Mouse (Mus musculus) MEL (cell line): ENCODE measurements around the gene Rrad. TPM values are rescaled to one million over a fixed set of nuclear protein-coding genes. Genes with fewer than 3 reads are reported as not detected.
A peak's percentile ranks its signal among the peaks of the same experiment; 100 is the strongest.

Experiments
- DNase-seq: peaks from one replicate; pipeline ENCODE4 v3.0.0; 2011; ENCODE audit warnings: low read depth, low spot score
- H3K27ac ChIP-seq: 2 replicates; pipeline ENCODE4 v1.5.1; 2012; ENCODE audit warnings: low read depth, mild to moderate bottlenecking, control low read depth, low read length, moderate library complexity; ENCODE audit not compliant: control insufficient read depth
- H3K27me3 ChIP-seq, 2 experiments: fragments of 150-350 bp in 1 of 2; sonication (generic) in 1 of 2; 2 replicates each; pipeline ENCODE4 v1.6.1; 2012; ENCODE audit warnings: low read length in 2 of 2, mild to moderate bottlenecking in 2 of 2, improper control_type of control experiment in 1 of 2, moderate library complexity in 1 of 2; ENCODE audit not compliant: insufficient read depth in 2 of 2, control insufficient read depth in 1 of 2
- H3K36me3 ChIP-seq, 2 experiments: 2 replicates each; pipeline ENCODE4 v1.6.1; 2012 to 2014; ENCODE audit warnings: low read length in 2 of 2, improper control_type of control experiment in 1 of 2, inconsistent platforms in 1 of 2, mild to moderate bottlenecking in 1 of 2; ENCODE audit not compliant: insufficient read depth in 2 of 2, control insufficient read depth in 1 of 2
- H3K4me1 ChIP-seq, 2 experiments: fragments of 150-350 bp in 1 of 2; sonication (generic) in 1 of 2; 2 replicates each; pipeline ENCODE4 v1.6.1; 2012; ENCODE audit warnings: low read length in 2 of 2, improper control_type of control experiment in 1 of 2, mild to moderate bottlenecking in 1 of 2; ENCODE audit not compliant: insufficient read depth in 2 of 2, control insufficient read depth in 1 of 2
- H3K4me3 ChIP-seq, 2 experiments: fragments of 150-350 bp in 1 of 2; sonication (generic) in 1 of 2; 2 replicates each; pipeline ENCODE4 v1.5.1; 2012; ENCODE audit warnings: low read depth in 2 of 2, low read length in 2 of 2, mild to moderate bottlenecking in 2 of 2, moderate library complexity in 2 of 2, control low read depth in 1 of 2, improper control_type of control experiment in 1 of 2; ENCODE audit not compliant: control insufficient read depth in 1 of 2, insufficient read depth in 1 of 2
- H3K79me2 ChIP-seq: 2 replicates; pipeline ENCODE4 v1.6.1; 2012; ENCODE audit warnings: mild to moderate bottlenecking, low read length, moderate library complexity; ENCODE audit not compliant: control insufficient read depth, poor library complexity, insufficient read depth
- H3K9ac ChIP-seq: 2 replicates; pipeline ENCODE4 v1.6.1; 2012; ENCODE audit warnings: low read depth, mild to moderate bottlenecking, control low read depth, low read length, moderate library complexity; ENCODE audit not compliant: control insufficient read depth, poor library complexity, severe bottlenecking
- H3K9me3 ChIP-seq: fragments of 150-350 bp; sonication (generic); replicated peaks from 2 replicates; pipeline ENCODE4 v1.6.1; 2012; ENCODE audit warnings: mild to moderate bottlenecking, low read length, improper control_type of control experiment, moderate library complexity; ENCODE audit not compliant: insufficient read depth
- CHD1 ChIP-seq: IDR thresholded peaks from 2 replicates; pipeline ENCODE4 v1.6.1; 2012; ENCODE audit warnings: low read depth, mild to moderate bottlenecking, inconsistent platforms, low read length, improper control_type of control experiment
- CHD2 ChIP-seq: IDR thresholded peaks from 2 replicates; pipeline ENCODE4 v1.6.1; 2011; ENCODE audit warnings: low read length, improper control_type of control experiment
- ELF1 ChIP-seq: IDR thresholded peaks from 2 replicates; pipeline ENCODE4 v1.6.1; 2014; ENCODE audit warnings: low read depth, mild to moderate bottlenecking, inconsistent platforms, low read length, improper control_type of control experiment, moderate library complexity
- EP300 ChIP-seq, 2 experiments: IDR thresholded peaks; 2 replicates each; pipeline ENCODE4 v1.6.1; 2011; ENCODE audit warnings: improper control_type of control experiment in 2 of 2, low read length in 2 of 2, low read depth in 1 of 2, mild to moderate bottlenecking in 1 of 2
- ETS1 ChIP-seq: IDR thresholded peaks from 2 replicates; pipeline ENCODE4 v1.6.1; 2012; ENCODE audit warnings: low read depth, mild to moderate bottlenecking, inconsistent platforms, low read length, improper control_type of control experiment, moderate library complexity
- GABPA ChIP-seq: IDR thresholded peaks from 2 replicates; pipeline ENCODE4 v1.6.1; 2012; ENCODE audit warnings: low read depth, mild to moderate bottlenecking, inconsistent platforms, low read length, improper control_type of control experiment, moderate library complexity
- HCFC1 ChIP-seq: IDR thresholded peaks from 2 replicates; pipeline ENCODE4 v1.6.1; 2012; ENCODE audit warnings: low read depth, mild to moderate bottlenecking, inconsistent platforms, low read length, improper control_type of control experiment, moderate library complexity
- KAT2A ChIP-seq: conservative IDR thresholded peaks from 2 replicates; pipeline ENCODE4 v1.6.1; 2012; ENCODE audit warnings: low read depth, low read length, improper control_type of control experiment, inconsistent platforms
- MAX ChIP-seq: IDR thresholded peaks from 2 replicates; pipeline ENCODE4 v1.6.1; 2011; ENCODE audit warnings: low read length, improper control_type of control experiment
- MYB ChIP-seq: IDR thresholded peaks from 2 replicates; pipeline ENCODE4 v1.6.1; 2011; ENCODE audit warnings: mild to moderate bottlenecking, low read depth, low read length, improper control_type of control experiment
- NELFE ChIP-seq: IDR thresholded peaks from 2 replicates; pipeline ENCODE4 v1.6.1; 2011; ENCODE audit warnings: low read depth, low read length, improper control_type of control experiment
- NRF1 ChIP-seq: IDR thresholded peaks from 2 replicates; pipeline ENCODE4 v1.6.1; 2014; ENCODE audit warnings: low read depth, mild to moderate bottlenecking, inconsistent platforms, low read length, improper control_type of control experiment, moderate library complexity; ENCODE audit not compliant: poor library complexity, insufficient read depth, severe bottlenecking
- RCOR1 ChIP-seq: IDR thresholded peaks from 2 replicates; pipeline ENCODE4 v1.6.1; 2012; ENCODE audit warnings: low read depth, mild to moderate bottlenecking, inconsistent platforms, low read length, improper control_type of control experiment
- SMC3 ChIP-seq: IDR thresholded peaks from 2 replicates; pipeline ENCODE4 v1.6.1; 2011; ENCODE audit warnings: low read depth, low read length, improper control_type of control experiment
- UBTF ChIP-seq: IDR thresholded peaks from 2 replicates; pipeline ENCODE4 v1.6.1; 2012; ENCODE audit warnings: low read depth, mild to moderate bottlenecking, inconsistent platforms, low read length, improper control_type of control experiment, moderate library complexity, borderline replicate concordance; ENCODE audit not compliant: insufficient read depth
- USF2 ChIP-seq, 2 experiments: IDR thresholded peaks; 2 replicates each; pipeline ENCODE4 v1.6.1; 2011 to 2012; ENCODE audit warnings: improper control_type of control experiment in 2 of 2, low read length in 2 of 2, borderline replicate concordance in 1 of 2, inconsistent platforms in 1 of 2, low read depth in 1 of 2, mild to moderate bottlenecking in 1 of 2; ENCODE audit not compliant: insufficient read depth in 1 of 2
- ZC3H11A ChIP-seq: IDR thresholded peaks from 2 replicates; pipeline ENCODE4 v1.6.1; 2012; ENCODE audit warnings: low read depth, mild to moderate bottlenecking, inconsistent platforms, low read length, improper control_type of control experiment
- ZKSCAN1 ChIP-seq: IDR thresholded peaks from 2 replicates; pipeline ENCODE4 v1.6.1; 2012; ENCODE audit warnings: low read depth, mild to moderate bottlenecking, inconsistent platforms, low read length, improper control_type of control experiment, moderate library complexity
- ZMIZ1 ChIP-seq: IDR thresholded peaks from 2 replicates; pipeline ENCODE4 v1.6.1; 2012; ENCODE audit warnings: low read depth, mild to moderate bottlenecking, inconsistent platforms, low read length, improper control_type of control experiment, moderate library complexity
- ZNF384 ChIP-seq: IDR thresholded peaks from 2 replicates; pipeline ENCODE4 v1.6.1; 2012; ENCODE audit warnings: low read depth, mild to moderate bottlenecking, inconsistent platforms, low read length, improper control_type of control experiment
- polyA plus RNA-seq, 2 experiments: library from polyadenylated mRNA; stranded (reverse) in 1 of 2; unstranded in 1 of 2; fragments of >175 nt in 1 of 2; fragments of >200 nt in 1 of 2; gene quantifications; 2 replicates each; pipeline versions ENCODE4 v1.2.1 to v1.2.4; 2012; ENCODE audit warnings: low replicate concordance in 2 of 2, low read depth in 1 of 2; ENCODE audit not compliant: insufficient read length in 2 of 2, insufficient read depth in 1 of 2, missing spikeins in 1 of 2
- total RNA-seq: library from RNA; depleted of rRNA; stranded (reverse); fragments of 300-350 nt; gene quantifications from 2 replicates; pipeline ENCODE4 v1.2.3, GENCODE M21; 2012

Gene Rrad
- total and polyA plus RNA-seq, 3 experiments, result 8.9 to 9.4 TPM; not detected in 1

GRCm38 (mm10) chr8:104592566-104592965 is 38.6 kb downstream of the Rrad start:
- peak overlapping the region in 1 of 2 experiments; percentile 93; a peak in 1 of 4 replicates for H3K4me3 ChIP-seq
- H3K27me3 ChIP-seq, result no peaks in the 10 kb centered on the region
- DNase-seq, result no peak
- no peak overlapping the region for H3K27ac ChIP-seq
- H3K79me2 ChIP-seq, result peaks cover 38% of the 10 kb centered on the region
- H3K9ac ChIP-seq, result peak overlapping the region; percentile 77
- H3K4me1 ChIP-seq, result peaks cover 15 to 32% of the 10 kb centered on the region in 2 experiments
- peaks cover 0 to 42% of the 10 kb centered on the region in 2 experiments; a peak in 2 of 4 replicates for H3K36me3 ChIP-seq
- no peaks in the 10 kb centered on the region for H3K9me3 ChIP-seq
- no peak for TF ChIP-seq KAT2A
- TF ChIP-seq NELFE, result no peak
- no peak for TF ChIP-seq ELF1
- TF ChIP-seq SMC3, result no peak
- TF ChIP-seq UBTF, result no peak
- TF ChIP-seq ZKSCAN1, result no peak
- TF ChIP-seq NRF1, result no peak
- no peak for TF ChIP-seq RCOR1
- no peak for TF ChIP-seq CHD2
- no peak for TF ChIP-seq HCFC1
- no peak for TF ChIP-seq USF2 (IDR thresholded peaks at IDR 0.05; ENCODE audit: borderline replicate concordance in 1 of 2, insufficient read depth in 1 of 2, low read depth in 1 of 2, low read length in 2 of 2)
- TF ChIP-seq GABPA, result no peak
- TF ChIP-seq ETS1, result no peak
- no peak for TF ChIP-seq MYB
- no peak for TF ChIP-seq ZC3H11A
- no peak for TF ChIP-seq ZNF384

GRCm38 (mm10) chr8:104591856-104592255 is 39.3 kb downstream of the Rrad start:
- peak overlapping the region; percentile 68 for H3K27ac ChIP-seq

More at GRCm38 (mm10) chr8:104591856-104592255, 39.3 kb downstream of the Rrad start:
- H3K9ac ChIP-seq, result peak overlapping the region; percentile 77
- no peak for DNase-seq
- TF ChIP-seq NRF1, result no peak
- no peak for TF ChIP-seq GABPA
- TF ChIP-seq ZMIZ1, result no peak
- no peak for TF ChIP-seq MAX
- TF ChIP-seq EP300 (IDR thresholded peaks at IDR 0.05; ENCODE audit: low read depth in 1 of 2, low read length in 2 of 2), result no peak
- no peak for TF ChIP-seq USF2 (IDR thresholded peaks at IDR 0.05; ENCODE audit: borderline replicate concordance in 1 of 2, insufficient read depth in 1 of 2, low read depth in 1 of 2, low read length in 2 of 2)
- no peak for TF ChIP-seq CHD1
- peaks cover 35% of the 10 kb centered on the region for H3K79me2 ChIP-seq
- H3K9me3 ChIP-seq, result no peaks in the 10 kb centered on the region
- H3K4me3 ChIP-seq, result peak overlapping the region; percentile 83 to 93
- peaks cover 15 to 32% of the 10 kb centered on the region in 2 experiments for H3K4me1 ChIP-seq
- no peaks in the 10 kb centered on the region for H3K27me3 ChIP-seq
- H3K36me3 ChIP-seq, result peaks cover 0 to 40% of the 10 kb centered on the region in 2 experiments; a peak in 2 of 4 replicates
